Mouse (Mus musculus): Measurements from ENCODE around the gene Synj2. TPM values are rescaled to one million over a fixed set of nuclear protein-coding genes. Genes with fewer than 3 reads are reported as not detected.

The Synj2 gene
- polyA plus RNA-seq, 1 experiment from 2014 or later: 3.8 TPM

- no peaks in the 10 kb centered on the region for H3K4me1 ChIP-seq
- WGBS: 67% methylated on average over 12 of the region's 12 CpGs
- no peak overlapping the region for H3K4me3 ChIP-seq (replicated peaks)
- H3K9ac ChIP-seq: no peak overlapping the region
- no peaks in the 10 kb centered on the region for H3K9me3 ChIP-seq (replicated peaks)
- peaks cover 62% of the 10 kb centered on the region for H3K36me3 ChIP-seq
- H3K4me2 ChIP-seq: no peak overlapping the region
- no peaks in the 10 kb centered on the region for H3K27me3 ChIP-seq
- no peak overlapping the region for H3K27ac ChIP-seq
- no peak for ATAC-seq (replicated peaks; ENCODE audit: low FRiP score)
Measured at GRCm38 (mm10) chr17:5911591-5911990, 29.5 kb upstream of the Synj2 start.

GRCm38 (mm10) chr17:5912797-5913196 is 28.3 kb upstream of the Synj2 start:
- no peak overlapping the region for H3K27ac ChIP-seq
- H3K36me3 ChIP-seq: peaks cover 57% of the 10 kb centered on the region
- H3K9ac ChIP-seq: no peak overlapping the region
- H3K27me3 ChIP-seq: no peaks in the 10 kb centered on the region
- WGBS: 77% methylated on average over 4 of the region's 4 CpGs
- H3K4me2 ChIP-seq: no peak overlapping the region
- no peak for ATAC-seq (replicated peaks; ENCODE audit: low FRiP score)
- H3K4me3 ChIP-seq (replicated peaks): no peak overlapping the region
- H3K9me3 ChIP-seq (replicated peaks): no peaks in the 10 kb centered on the region
- H3K4me1 ChIP-seq: no peaks in the 10 kb centered on the region

DNA sequence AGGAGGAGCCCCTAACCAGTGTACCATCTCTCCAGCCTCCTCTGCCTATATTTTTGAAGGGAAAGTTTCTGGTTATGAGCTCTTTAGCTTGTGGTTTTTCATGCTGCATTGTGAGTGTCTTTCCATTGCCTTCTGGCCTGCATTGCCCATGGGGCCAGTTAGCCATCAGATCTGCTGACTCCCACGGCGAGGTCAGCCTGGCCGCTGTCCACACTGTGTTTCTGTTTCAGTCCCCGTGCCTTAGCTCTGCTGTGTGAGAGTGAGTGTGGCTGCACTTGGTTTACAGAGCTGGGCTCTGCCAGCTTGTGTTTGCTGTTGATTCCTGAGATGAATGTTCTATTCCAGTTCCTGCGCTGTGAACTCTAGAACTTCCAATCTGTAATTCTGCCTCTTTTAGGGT is 26.9 kb upstream of the Synj2 start:
- ATAC-seq (replicated peaks; ENCODE audit: low FRiP score): no peak
- WGBS: 62% methylated on average over 5 of the region's 5 CpGs
- H3K9ac ChIP-seq: no peak overlapping the region
- H3K27ac ChIP-seq: no peak overlapping the region
- no peaks in the 10 kb centered on the region for H3K27me3 ChIP-seq
- no peaks in the 10 kb centered on the region for H3K9me3 ChIP-seq (replicated peaks)
- no peak overlapping the region for H3K4me2 ChIP-seq
- H3K4me3 ChIP-seq (replicated peaks): no peak overlapping the region
- peaks cover 57% of the 10 kb centered on the region for H3K36me3 ChIP-seq
- H3K4me1 ChIP-seq: no peaks in the 10 kb centered on the region

- no peaks in the 10 kb centered on the region for H3K9me3 ChIP-seq (replicated peaks)
- H3K4me2 ChIP-seq: no peak overlapping the region
- no peak overlapping the region for H3K9ac ChIP-seq
- H3K27me3 ChIP-seq: no peaks in the 10 kb centered on the region
- WGBS: 93% methylated on average over 8 of the region's 8 CpGs
- H3K4me3 ChIP-seq (replicated peaks): no peak overlapping the region
- H3K4me1 ChIP-seq: no peaks in the 10 kb centered on the region
- H3K36me3 ChIP-seq: peaks cover 90% of the 10 kb centered on the region
- no peak for ATAC-seq (replicated peaks; ENCODE audit: low FRiP score)
- no peak overlapping the region for H3K27ac ChIP-seq
Measured at GRCm38 (mm10) chr17:5921954-5922353, 19.1 kb upstream of the Synj2 start.

DNA sequence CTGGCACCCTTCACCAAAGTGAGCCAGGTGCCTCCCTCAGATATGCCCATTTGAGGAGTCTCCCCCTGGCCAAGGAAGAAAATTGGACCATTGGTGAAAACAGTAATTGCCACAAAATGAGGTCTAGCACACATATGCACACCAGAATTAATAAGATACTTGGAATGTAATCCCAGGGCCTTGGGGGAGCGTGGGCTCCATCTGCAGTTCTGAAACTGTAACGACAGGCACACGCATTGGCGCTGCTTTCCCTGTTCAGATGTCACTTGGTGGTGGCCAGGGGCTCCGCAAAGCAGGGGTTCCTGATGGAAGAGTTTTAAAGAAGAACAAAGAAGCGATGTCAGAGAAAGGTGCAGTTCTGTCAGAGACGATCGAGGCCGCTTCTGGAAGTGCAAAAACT is 17.8 kb upstream of the Synj2 start:
- ATAC-seq (replicated peaks; ENCODE audit: low FRiP score): no peak
- H3K4me1 ChIP-seq: no peaks in the 10 kb centered on the region
- H3K4me3 ChIP-seq (replicated peaks): no peak overlapping the region
- 77% methylated on average over 9 of the region's 9 CpGs for WGBS
- no peaks in the 10 kb centered on the region for H3K27me3 ChIP-seq
- H3K27ac ChIP-seq: no peak overlapping the region
- peaks cover 95% of the 10 kb centered on the region for H3K36me3 ChIP-seq
- H3K9ac ChIP-seq: no peak overlapping the region
- H3K4me2 ChIP-seq: no peak overlapping the region
- no peaks in the 10 kb centered on the region for H3K9me3 ChIP-seq (replicated peaks)

GRCm38 (mm10) chr17:5924238-5924637 is 16.8 kb upstream of the Synj2 start:
- 60% methylated on average over 8 of the region's 8 CpGs for WGBS

GRCm38 (mm10) chr17:5926710-5927109 is 14.4 kb upstream of the Synj2 start:
- Histone ChIP-seq H3K4me3 (replicated peaks) (no peak overlapping the region), H3K9me3 (replicated peaks) (no peaks in the 10 kb centered on the region), H3K4me2 (no peak overlapping the region), H3K36me3 (peaks cover 87% of the 10 kb centered on the region), H3K27ac (no peak overlapping the region), H3K27me3 (no peaks in the 10 kb centered on the region), H3K4me1 (no peaks in the 10 kb centered on the region), H3K9ac (no peak overlapping the region)
- no peak for ATAC-seq (replicated peaks; ENCODE audit: low FRiP score)
- WGBS: 52% methylated on average over 7 of the region's 7 CpGs

More at GRCm38 (mm10) chr17:5924238-5924637, 16.8 kb upstream of the Synj2 start:
- Histone ChIP-seq H3K9ac (no peak overlapping the region), H3K27ac (no peak overlapping the region), H3K4me1 (no peaks in the 10 kb centered on the region), H3K27me3 (no peaks in the 10 kb centered on the region), H3K4me3 (replicated peaks) (no peak overlapping the region), H3K4me2 (no peak overlapping the region), H3K9me3 (replicated peaks) (no peaks in the 10 kb centered on the region), H3K36me3 (peaks cover 95% of the 10 kb centered on the region)
- no peak for ATAC-seq (replicated peaks; ENCODE audit: low FRiP score)

GRCm38 (mm10) chr17:5929031-5929430 is 12.0 kb upstream of the Synj2 start:
- peaks cover 65% of the 10 kb centered on the region for H3K36me3 ChIP-seq
- no peak for ATAC-seq (replicated peaks; ENCODE audit: low FRiP score)
- WGBS: 86% methylated on average over 6 of the region's 6 CpGs
- H3K27ac ChIP-seq: no peak overlapping the region
- H3K9ac ChIP-seq: no peak overlapping the region
- no peaks in the 10 kb centered on the region for H3K4me1 ChIP-seq
- no peak overlapping the region for H3K4me3 ChIP-seq (replicated peaks)
- H3K27me3 ChIP-seq: no peaks in the 10 kb centered on the region
- H3K4me2 ChIP-seq: no peak overlapping the region
- no peaks in the 10 kb centered on the region for H3K9me3 ChIP-seq (replicated peaks)

- ATAC-seq (replicated peaks; ENCODE audit: low FRiP score): no peak
- Histone ChIP-seq H3K4me2 (no peak overlapping the region), H3K9ac (no peak overlapping the region), H3K4me3 (replicated peaks) (no peak overlapping the region), H3K27me3 (no peaks in the 10 kb centered on the region), H3K27ac (no peak overlapping the region), H3K36me3 (peaks cover 38% of the 10 kb centered on the region), H3K4me1 (peaks cover 20% of the 10 kb centered on the region), H3K9me3 (replicated peaks) (no peaks in the 10 kb centered on the region)
- WGBS: 63% methylated on average over 5 of the region's 5 CpGs
Measured at GRCm38 (mm10) chr17:5932161-5932560, 8.9 kb upstream of the Synj2 start.

DNA sequence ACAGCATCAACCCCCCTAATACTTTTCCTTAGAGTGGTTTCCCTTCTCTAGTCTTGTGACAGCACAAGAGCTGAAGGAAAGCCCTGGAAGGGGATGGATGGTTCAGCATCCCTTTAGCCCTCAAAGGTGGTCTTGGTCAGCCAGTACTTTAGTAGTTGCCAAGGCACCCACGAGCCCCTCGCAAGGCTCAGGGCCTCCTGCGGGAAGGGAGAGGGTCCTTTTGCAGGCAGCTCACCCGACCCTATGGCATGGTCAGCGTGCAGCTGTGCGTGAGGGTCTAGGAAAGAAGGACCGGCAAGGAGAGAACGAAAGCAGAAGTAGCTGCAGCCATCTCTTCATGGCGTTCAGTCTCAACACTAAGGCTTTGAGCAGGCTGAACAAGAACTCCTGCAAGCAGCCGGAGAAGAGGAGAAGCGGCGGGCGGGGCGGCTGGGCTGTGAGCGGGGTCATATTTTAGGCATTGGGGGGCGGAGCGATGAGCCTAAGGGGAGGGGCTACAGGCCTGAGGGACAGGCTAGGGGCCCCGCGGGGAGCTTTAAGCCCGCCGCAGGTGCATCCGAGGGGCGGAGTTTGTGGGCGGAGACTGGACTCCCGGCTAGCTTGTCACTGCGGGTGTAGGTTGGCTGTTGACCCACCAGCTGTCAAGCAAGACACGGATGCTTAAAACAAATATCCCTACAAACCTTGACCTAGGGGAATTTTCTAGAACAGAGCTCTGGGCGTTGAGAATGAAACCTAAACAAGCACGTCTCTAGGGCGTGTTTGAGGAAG is 6.3 kb upstream of the Synj2 start:
- peaks cover 20% of the 10 kb centered on the region for H3K4me1 ChIP-seq
- H3K4me2 ChIP-seq: peak overlapping the region; percentile 79
- H3K36me3 ChIP-seq: peaks cover 12% of the 10 kb centered on the region
- H3K9ac ChIP-seq: peak overlapping the region; percentile 52
- H3K27me3 ChIP-seq: 0 out of 2 replicates have a peak, but pooled peaks cover under 1% of the 10 kb centered on the region
- no peaks in the 10 kb centered on the region for H3K9me3 ChIP-seq (replicated peaks)
- 2% methylated on average over 30 of the region's 30 CpGs for WGBS
- ATAC-seq (replicated peaks; ENCODE audit: low FRiP score): peak; percentile 90
- peak overlapping the region; percentile 70 for H3K27ac ChIP-seq
- peak overlapping the region; percentile 42 for H3K4me3 ChIP-seq (replicated peaks)

- Histone ChIP-seq H3K9me3 (replicated peaks) (no peaks in the 10 kb centered on the region), H3K4me2 (0 out of 2 replicates have a peak overlapping the region, but pooled peaks have one; percentile 79), H3K27me3 (peaks cover 6% of the 10 kb centered on the region), H3K36me3 (peaks cover 6% of the 10 kb centered on the region; the same call in 1 of the 2 replicates), H3K4me1 (peaks cover 28% of the 10 kb centered on the region), H3K4me3 (replicated peaks) (no peak overlapping the region), H3K27ac (no peak overlapping the region), H3K9ac (no peak overlapping the region)
- WGBS: 59% methylated on average over 3 of the region's 3 CpGs
- ATAC-seq (replicated peaks; ENCODE audit: low FRiP score): no peak
Measured at GRCm38 (mm10) chr17:5935680-5936079, 5.4 kb upstream of the Synj2 start.

DNA sequence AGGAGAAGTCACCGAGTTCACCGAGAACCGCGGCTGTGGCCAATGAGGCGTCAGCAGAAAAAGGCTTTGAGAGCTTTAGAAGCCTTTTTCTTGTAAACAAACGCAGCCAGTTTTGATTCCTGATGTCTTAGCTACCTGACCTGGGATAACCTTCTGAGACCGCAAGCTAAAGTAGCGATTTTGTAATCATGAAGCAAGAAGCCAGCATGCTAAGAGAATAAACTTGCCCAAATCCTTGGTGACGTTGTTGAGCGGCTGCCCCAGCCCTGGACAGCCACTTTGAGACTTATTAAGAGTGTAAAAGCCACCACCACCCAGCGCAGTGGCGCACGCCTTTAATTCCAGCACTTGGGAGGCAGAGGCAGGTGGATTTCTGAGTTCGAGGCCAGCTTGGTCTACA is 4.8 kb upstream of the Synj2 start:
- 73% methylated on average over 14 of the region's 14 CpGs for WGBS
- H3K27me3 ChIP-seq: peaks cover 6% of the 10 kb centered on the region
- H3K9me3 ChIP-seq (replicated peaks): no peaks in the 10 kb centered on the region
- no peak overlapping the region for H3K9ac ChIP-seq
- H3K4me1 ChIP-seq: peaks cover 31% of the 10 kb centered on the region
- no peak overlapping the region for H3K4me3 ChIP-seq (replicated peaks)
- ATAC-seq (replicated peaks; ENCODE audit: low FRiP score): no peak
- no peak overlapping the region for H3K27ac ChIP-seq
- no peak overlapping the region for H3K4me2 ChIP-seq
- peaks cover 3% of the 10 kb centered on the region; the same call in 1 of the 2 replicates for H3K36me3 ChIP-seq

GRCm38 (mm10) chr17:5937441-5937840 is 3.6 kb upstream of the Synj2 start:
- H3K4me1 ChIP-seq: peaks cover 40% of the 10 kb centered on the region
- H3K4me3 ChIP-seq (replicated peaks): no peak overlapping the region
- no peak overlapping the region for H3K4me2 ChIP-seq
- no peak overlapping the region for H3K9ac ChIP-seq
- no peak for ATAC-seq (replicated peaks; ENCODE audit: low FRiP score)
- H3K27ac ChIP-seq: no peak overlapping the region
- 50% methylated on average over 2 of the region's 2 CpGs for WGBS
- H3K9me3 ChIP-seq (replicated peaks): no peaks in the 10 kb centered on the region
- peaks cover 6% of the 10 kb centered on the region for H3K27me3 ChIP-seq
- no peaks in the 10 kb centered on the region for H3K36me3 ChIP-seq
